Mouse (Mus musculus) erythroblast, embryonic 14.5 days (primary cell): Measurements from ENCODE around the gene Dlg2. TPM values are rescaled to one million over a fixed set of nuclear protein-coding genes. Genes with fewer than 3 reads are reported as not detected.

ENCODE experiments used
- H3K27me3 ChIP-seq: 2 replicates; pipeline ENCODE4 v1.6.1; 2012; ENCODE audit warnings: inconsistent platforms; ENCODE audit not compliant: control insufficient read depth
- H3K36me3 ChIP-seq: 2 replicates; pipeline ENCODE4 v1.6.1; 2012; ENCODE audit warnings: mild to moderate bottlenecking, inconsistent platforms; ENCODE audit not compliant: control insufficient read depth
- H3K4me1 ChIP-seq: 2 replicates; pipeline ENCODE4 v1.6.1; 2012; ENCODE audit warnings: inconsistent platforms; ENCODE audit not compliant: control insufficient read depth
- H3K4me3 ChIP-seq: replicated peaks from 2 replicates; pipeline ENCODE3; 2012; ENCODE audit warnings: moderate library complexity, mild to moderate bottlenecking, inconsistent platforms
- H3K9me3 ChIP-seq: 2 replicates; pipeline ENCODE4 v1.6.1; 2012; ENCODE audit warnings: low read length, inconsistent platforms, mixed read lengths; ENCODE audit not compliant: control insufficient read depth
- GATA1 ChIP-seq: IDR thresholded peaks from 2 replicates; pipeline ENCODE4 v1.6.1; 2012; ENCODE audit warnings: low read length, inconsistent platforms, mixed read lengths
- TAL1 ChIP-seq: IDR thresholded peaks from 3 replicates; pipeline ENCODE4 v1.6.1; 2012; ENCODE audit warnings: low read length, inconsistent platforms, mixed read lengths
- polyA plus RNA-seq: library from polyadenylated mRNA; stranded (reverse); fragments of >175 nt; gene quantifications from 2 replicates; pipeline ENCODE4 v1.2.3, GENCODE M21; 2012

Gene Dlg2
- polyA plus RNA-seq, 1 experiment, result not detected

GRCm38 (mm10) chr7:92180591-92181587 is 1704.4 kb downstream of the Dlg2 start:
- Histone ChIP-seq H3K4me1 (no peaks in the 10 kb centered on the region), H3K36me3 (no peaks in the 10 kb centered on the region), H3K4me3 (no peak overlapping the region), H3K9me3 (no peaks in the 10 kb centered on the region), H3K27me3 (peaks cover 14% of the 10 kb centered on the region; the same call in 1 of the 2 replicates)
- TF ChIP-seq TAL1 (no peak), GATA1 (no peak)

- Histone ChIP-seq H3K4me1 (no peaks in the 10 kb centered on the region), H3K27me3 (peaks cover 14% of the 10 kb centered on the region; the same call in 1 of the 2 replicates), H3K36me3 (no peaks in the 10 kb centered on the region), H3K9me3 (no peaks in the 10 kb centered on the region), H3K4me3 (no peak overlapping the region)
- TF ChIP-seq GATA1 (no peak), TAL1 (no peak)
Observed at GRCm38 (mm10) chr7:92181959-92182612, 1705.6 kb downstream of the Dlg2 start.

- Histone ChIP-seq H3K36me3 (no peaks in the 10 kb centered on the region), H3K9me3 (no peaks in the 10 kb centered on the region)
Observed at GRCm38 (mm10) chr7:92184371-92185059, 1708.0 kb downstream of the Dlg2 start.

GRCm38 (mm10) chr7:92186341-92186740 is 1709.9 kb downstream of the Dlg2 start:
- Histone ChIP-seq H3K27me3 (peaks cover 6% of the 10 kb centered on the region; the same call in 1 of the 2 replicates), H3K4me3 (no peak overlapping the region), H3K4me1 (no peaks in the 10 kb centered on the region), H3K36me3 (no peaks in the 10 kb centered on the region), H3K9me3 (no peaks in the 10 kb centered on the region)
- TF ChIP-seq TAL1, result no peak
- no peak for TF ChIP-seq GATA1

More at GRCm38 (mm10) chr7:92184371-92185059, 1708.0 kb downstream of the Dlg2 start:
- Histone ChIP-seq H3K27me3 (peaks cover 14% of the 10 kb centered on the region; the same call in 1 of the 2 replicates), H3K4me1 (no peaks in the 10 kb centered on the region), H3K4me3 (no peak overlapping the region)
- TF ChIP-seq TAL1, result no peak
- no peak for TF ChIP-seq GATA1

GRCm38 (mm10) chr7:92189149-92189548 is 1712.7 kb downstream of the Dlg2 start:
- no peaks in the 10 kb centered on the region for H3K4me1 ChIP-seq
- H3K9me3 ChIP-seq, result no peaks in the 10 kb centered on the region
- no peak overlapping the region for H3K4me3 ChIP-seq
- no peaks in the 10 kb centered on the region for H3K27me3 ChIP-seq
- no peaks in the 10 kb centered on the region for H3K36me3 ChIP-seq
- TF ChIP-seq TAL1, result no peak
- TF ChIP-seq GATA1, result no peak

- H3K36me3 ChIP-seq, result no peaks in the 10 kb centered on the region
- no peak overlapping the region for H3K4me3 ChIP-seq
- no peak for TF ChIP-seq GATA1
- TF ChIP-seq TAL1, result no peak
- H3K9me3 ChIP-seq, result no peaks in the 10 kb centered on the region
- H3K4me1 ChIP-seq, result no peaks in the 10 kb centered on the region
- no peaks in the 10 kb centered on the region for H3K27me3 ChIP-seq
Observed at GRCm38 (mm10) chr7:92196004-92196403, 1719.5 kb downstream of the Dlg2 start.

GRCm38 (mm10) chr7:92197621-92198020 is 1721.1 kb downstream of the Dlg2 start:
- no peaks in the 10 kb centered on the region for H3K36me3 ChIP-seq
- no peaks in the 10 kb centered on the region for H3K4me1 ChIP-seq
- no peaks in the 10 kb centered on the region for H3K9me3 ChIP-seq
- H3K4me3 ChIP-seq, result no peak overlapping the region
- H3K27me3 ChIP-seq, result no peaks in the 10 kb centered on the region
- TF ChIP-seq GATA1, result no peak
- TF ChIP-seq TAL1, result no peak

- TF ChIP-seq GATA1 (no peak), TAL1 (no peak)
- Histone ChIP-seq H3K36me3 (no peaks in the 10 kb centered on the region), H3K4me3 (no peak overlapping the region), H3K27me3 (no peaks in the 10 kb centered on the region), H3K4me1 (no peaks in the 10 kb centered on the region), H3K9me3 (no peaks in the 10 kb centered on the region)
Observed at GRCm38 (mm10) chr7:92199131-92199530, 1722.7 kb downstream of the Dlg2 start.
